Mouse (Mus musculus): ENCODE measurements at regions not wholly inside any gene's neighbourhood (a gene's known extent, or its start where the extent isn't known, plus 50 kb on each side); places are given as distances from the start of the nearest gene placed in this dataset.

GRCm38 (mm10) chr16:5467587-5467986 is 211.8 kb upstream of the Eef2kmt start:
- DNase-seq (ENCODE audit: low spot score in 2 of 2), result peak; percentile 32 to 51

GRCm38 (mm10) chr16:5466760-5467159 is 211.0 kb upstream of the Eef2kmt start:
- DNase-seq (ENCODE audit: low spot score in 2 of 2), result no peak

- DNase-seq (ENCODE audit: low spot score in 2 of 2), result no peak
These were observed 199.7 kb upstream of the Eef2kmt start for GRCm38 (mm10) chr16:5455352-5455965.

GRCm38 (mm10) chr16:5454243-5454642 is 198.5 kb upstream of the Eef2kmt start:
- no peak for DNase-seq (ENCODE audit: low spot score in 2 of 2)

GRCm38 (mm10) chr16:5452971-5453370 is 197.2 kb upstream of the Eef2kmt start:
- DNase-seq (ENCODE audit: low spot score in 2 of 2), result no peak

- DNase-seq (ENCODE audit: low spot score in 2 of 2), result no peak
These were observed 190.0 kb upstream of the Eef2kmt start for GRCm38 (mm10) chr16:5445776-5446175.

GRCm38 (mm10) chr16:5444785-5445184 is 189.0 kb upstream of the Eef2kmt start:
- DNase-seq (ENCODE audit: low spot score in 2 of 2), result no peak

- no peak for DNase-seq (ENCODE audit: low spot score in 2 of 2)
These were observed 183.9 kb upstream of the Eef2kmt start for GRCm38 (mm10) chr16:5439717-5440116.

GRCm38 (mm10) chr16:5438405-5438804 is 182.6 kb upstream of the Eef2kmt start:
- no peak for DNase-seq (ENCODE audit: low spot score in 2 of 2)

- no peak for DNase-seq (ENCODE audit: low spot score in 2 of 2)
These were observed 175.9 kb upstream of the Eef2kmt start for GRCm38 (mm10) chr16:5431689-5432088.

- DNase-seq (ENCODE audit: low spot score in 2 of 2), result peak; percentile 37 to 40
These were observed 175.3 kb upstream of the Eef2kmt start for GRCm38 (mm10) chr16:5431111-5431510.

- DNase-seq (ENCODE audit: low spot score in 2 of 2), result no peak
These were observed 173.7 kb upstream of the Eef2kmt start for GRCm38 (mm10) chr16:5429466-5429865.

GRCm38 (mm10) chr16:5425908-5426307 is 170.1 kb upstream of the Eef2kmt start:
- no peak for DNase-seq (ENCODE audit: low spot score in 2 of 2)

- DNase-seq (ENCODE audit: low spot score in 2 of 2), result no peak
These were observed 166.3 kb upstream of the Eef2kmt start for GRCm38 (mm10) chr16:5422041-5422440.

- no peak for DNase-seq (ENCODE audit: low spot score in 2 of 2)
These were observed 165.8 kb upstream of the Eef2kmt start for GRCm38 (mm10) chr16:5421591-5421990.

- peak; percentile 37 to 45 for DNase-seq (ENCODE audit: low spot score in 2 of 2)
These were observed 163.7 kb upstream of the Eef2kmt start for GRCm38 (mm10) chr16:5419467-5419866.

- DNase-seq (ENCODE audit: low spot score in 2 of 2), result peak; percentile 8 to 18
These were observed 162.8 kb upstream of the Eef2kmt start for GRCm38 (mm10) chr16:5418462-5419197.

- no peak for DNase-seq (ENCODE audit: low spot score in 2 of 2)
These were observed 159.5 kb upstream of the Eef2kmt start for GRCm38 (mm10) chr16:5415310-5415709.

- no peak for DNase-seq (ENCODE audit: low spot score in 2 of 2)
These were observed 156.1 kb upstream of the Eef2kmt start for GRCm38 (mm10) chr16:5411819-5412385.

GRCm38 (mm10) chr16:5406711-5407110 is 150.9 kb upstream of the Eef2kmt start:
- DNase-seq (ENCODE audit: low spot score in 2 of 2), result peak; percentile 60 to 63

- DNase-seq (ENCODE audit: low spot score in 2 of 2), result no peak
These were observed 137.6 kb upstream of the Eef2kmt start for GRCm38 (mm10) chr16:5393336-5393735.

GRCm38 (mm10) chr16:5382930-5383329 is 127.1 kb upstream of the Eef2kmt start:
- peak; percentile 33 to 43 for DNase-seq (ENCODE audit: low spot score in 2 of 2)
